Mouse (Mus musculus) E14TG2a.4 (cell line): Measurements from ENCODE around the gene Zfp948.
A peak's percentile ranks its signal among the peaks of the same experiment; 100 is the strongest.

Experiments
- H3K27me3 ChIP-seq: 2 replicates; pipeline ENCODE4 v1.6.1; 2014; ENCODE audit warnings: low read length, control low read depth; ENCODE audit not compliant: insufficient read depth
- H3K36me3 ChIP-seq: 2 replicates; pipeline ENCODE4 v1.6.1; 2014; ENCODE audit warnings: low read length, control low read depth; ENCODE audit not compliant: insufficient read depth
- H3K4me1 ChIP-seq: replicated peaks from 2 replicates; pipeline ENCODE4 v1.6.1; 2014; ENCODE audit warnings: low read depth, low read length, control low read depth
- H3K4me3 ChIP-seq: replicated peaks from 2 replicates; pipeline ENCODE4 v1.5.1; 2014; ENCODE audit warnings: mild to moderate bottlenecking, low read length
- H3K9me3 ChIP-seq: 2 replicates; pipeline ENCODE4 v1.6.1; 2014; ENCODE audit warnings: low read length, control low read depth
- CTCF ChIP-seq: conservative IDR thresholded peaks from 2 replicates; pipeline ENCODE4 v1.5.1; 2014; ENCODE audit warnings: low read length
- NANOG ChIP-seq: IDR thresholded peaks from 2 replicates; pipeline ENCODE4 v1.6.1; 2014; ENCODE audit warnings: borderline replicate concordance, low read length, mixed read lengths
- POU5F1 ChIP-seq: IDR thresholded peaks from 2 replicates; pipeline ENCODE4 v1.6.1; 2014; ENCODE audit warnings: low read length, borderline replicate concordance

The Zfp948 gene

GRCm38 (mm10) chr17:21534460-21535095 lies 32.2 kb upstream of the Zfp948 start:
- peak; percentile 43 for TF ChIP-seq CTCF
- no peak for TF ChIP-seq POU5F1

DNA sequence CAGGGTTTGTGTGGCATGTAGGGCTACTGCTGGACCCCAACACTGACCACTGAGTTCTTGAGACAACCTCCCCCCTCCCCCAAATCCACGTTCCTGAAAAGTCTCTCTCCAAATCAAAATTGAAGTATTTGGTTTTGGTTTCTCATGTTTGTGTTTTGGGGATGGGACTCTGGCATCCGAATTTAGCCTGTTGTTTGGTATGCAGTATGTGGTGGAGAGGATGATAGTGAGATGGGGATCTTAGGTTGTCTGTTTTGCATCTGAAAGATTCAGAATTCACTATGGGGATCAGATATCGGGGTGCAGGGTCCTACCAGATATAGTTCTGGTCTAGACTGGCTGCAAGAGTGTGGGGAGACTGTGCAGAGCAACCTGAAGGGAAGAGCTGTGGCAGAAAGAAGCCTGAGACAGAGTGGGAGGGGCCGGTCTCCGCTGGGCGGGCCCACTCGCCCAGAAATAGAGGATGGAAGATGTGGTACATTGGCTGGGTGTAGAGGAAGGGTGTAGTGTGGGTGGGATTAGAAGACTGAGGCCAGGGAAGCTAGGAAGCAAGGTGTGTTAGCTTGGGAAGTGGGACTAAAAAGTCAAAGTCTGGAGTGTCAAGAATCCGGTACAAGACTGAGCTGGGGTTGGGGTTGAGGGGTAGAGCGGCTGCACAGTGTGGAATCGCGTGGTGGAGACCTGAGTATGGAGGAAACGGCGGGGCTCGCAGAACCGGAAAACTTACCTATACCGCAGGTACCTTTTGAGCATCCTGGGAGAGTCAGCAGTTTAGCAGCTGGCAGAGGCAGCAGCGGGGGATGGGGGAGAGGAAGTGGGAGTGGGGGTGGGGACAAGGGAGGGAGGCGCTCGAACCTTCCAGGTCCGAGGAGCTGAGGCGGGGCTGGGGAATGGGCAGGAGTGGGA lies 31.5 kb upstream of the Zfp948 start, which contains the start of gene Zfp52:
Gene Zfp52, plus strand, starts transcription at position 444 of the 906 bp plus-strand sequence.
- TF ChIP-seq NANOG (no peak), POU5F1 (no peak), CTCF (no peak)
- Histone ChIP-seq H3K4me3 (peak within 1 kb of the TSS; percentile 79), H3K27me3 (no peaks in the 10 kb centered on the region), H3K36me3 (peaks cover 3% of the 10 kb centered on the region; the same call in 1 of the 2 replicates), H3K4me1 (peaks cover 47% of the 10 kb centered on the region), H3K9me3 (no peaks in the 10 kb centered on the region)

More at GRCm38 (mm10) chr17:21534460-21535095, 32.2 kb upstream of the Zfp948 start:
- H3K36me3 ChIP-seq, result peaks cover 6% of the 10 kb centered on the region; the same call in 1 of the 2 replicates
- H3K27me3 ChIP-seq, result no peaks in the 10 kb centered on the region
- H3K4me1 ChIP-seq, result peaks cover 49% of the 10 kb centered on the region
- H3K9me3 ChIP-seq, result no peaks in the 10 kb centered on the region
- H3K4me3 ChIP-seq, result peak overlapping the region; percentile 79; the same call in 1 of the 2 replicates

- H3K4me3 ChIP-seq, result peak overlapping the region; percentile 79
- TF ChIP-seq CTCF (no peak), NANOG (no peak), POU5F1 (no peak)
- H3K36me3 ChIP-seq, result no peaks in the 10 kb centered on the region
- H3K9me3 ChIP-seq, result no peaks in the 10 kb centered on the region
- no peaks in the 10 kb centered on the region for H3K27me3 ChIP-seq
- H3K4me1 ChIP-seq, result peaks cover 40% of the 10 kb centered on the region
These were observed 30.7 kb upstream of the Zfp948 start for GRCm38 (mm10) chr17:21536096-21536495.

DNA sequence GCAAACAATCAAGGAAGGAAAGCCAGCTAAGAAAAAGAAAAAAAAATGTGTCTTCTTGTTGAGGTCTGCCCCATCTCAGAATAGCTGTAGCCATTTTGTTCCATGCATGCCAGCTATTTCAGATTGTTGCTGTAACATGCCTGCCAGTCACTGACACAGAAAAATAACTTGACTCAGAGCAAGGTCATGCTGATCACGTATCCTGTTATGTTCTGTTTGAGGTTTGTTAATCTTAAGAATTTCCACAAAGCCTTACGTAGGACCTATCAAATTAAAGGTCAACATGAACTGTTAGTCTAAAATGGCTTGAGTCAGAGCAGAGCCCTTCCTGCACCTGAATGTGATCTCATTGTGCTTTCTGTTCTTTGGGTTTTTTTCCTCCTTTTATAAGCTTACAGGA lies 30.1 kb upstream of the Zfp948 start:
- TF ChIP-seq CTCF, result no peak
- no peak for TF ChIP-seq POU5F1
- TF ChIP-seq NANOG, result no peak
- no peak overlapping the region for H3K4me3 ChIP-seq
- peaks cover 34% of the 10 kb centered on the region for H3K4me1 ChIP-seq
- H3K9me3 ChIP-seq, result no peaks in the 10 kb centered on the region
- no peaks in the 10 kb centered on the region for H3K27me3 ChIP-seq
- H3K36me3 ChIP-seq, result no peaks in the 10 kb centered on the region

GRCm38 (mm10) chr17:21557831-21558230 lies 9.0 kb upstream of the Zfp948 start:
- Histone ChIP-seq H3K36me3 (peaks cover 22% of the 10 kb centered on the region), H3K27me3 (no peaks in the 10 kb centered on the region), H3K9me3 (no peaks in the 10 kb centered on the region), H3K4me1 (no peaks in the 10 kb centered on the region), H3K4me3 (no peak overlapping the region)
- no peak for TF ChIP-seq POU5F1
- no peak for TF ChIP-seq NANOG
- no peak for TF ChIP-seq CTCF

DNA sequence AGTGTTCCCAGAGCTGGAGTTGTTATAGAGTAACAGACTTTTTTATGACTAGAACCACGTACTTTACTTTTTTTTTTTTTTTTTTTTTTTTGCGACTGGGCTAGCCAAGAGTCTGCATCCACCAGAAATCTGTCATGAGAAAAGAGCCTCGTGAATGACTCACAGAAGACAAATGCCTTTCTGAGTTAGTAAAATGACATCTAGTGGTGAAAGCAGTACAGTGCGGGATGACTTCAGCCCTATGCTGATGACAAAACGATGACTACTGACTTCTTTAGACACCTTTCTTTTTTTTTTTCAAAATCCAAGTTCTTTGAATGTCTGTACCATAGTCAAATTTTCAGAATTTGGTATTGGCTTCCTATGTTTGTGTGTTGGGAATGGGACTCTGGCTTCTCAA lies 588 bp upstream of the Zfp948 start:
- Histone ChIP-seq H3K36me3 (0 out of 2 replicates have a peak, but pooled peaks cover 6% of the 10 kb centered on the region), H3K9me3 (peaks cover 4% of the 10 kb centered on the region; the same call in 1 of the 2 replicates), H3K4me1 (peaks cover 17% of the 10 kb centered on the region), H3K4me3 (peak overlapping the region; percentile 83), H3K27me3 (no peaks in the 10 kb centered on the region)
- TF ChIP-seq NANOG, result no peak
- no peak for TF ChIP-seq POU5F1
- TF ChIP-seq CTCF, result 0 out of 2 replicates have a peak, but pooled peaks have one; percentile 11

- Histone ChIP-seq H3K9me3 (peaks cover 4% of the 10 kb centered on the region; the same call in 1 of the 2 replicates), H3K27me3 (no peaks in the 10 kb centered on the region), H3K4me1 (peaks cover 17% of the 10 kb centered on the region), H3K4me3 (peak overlapping the region; percentile 83), H3K36me3 (0 out of 2 replicates have a peak, but pooled peaks cover 11% of the 10 kb centered on the region)
- TF ChIP-seq POU5F1 (no peak), CTCF (no peak), NANOG (no peak)
These were observed 888 bp downstream of the Zfp948 start for GRCm38 (mm10) chr17:21567696-21568095.

DNA sequence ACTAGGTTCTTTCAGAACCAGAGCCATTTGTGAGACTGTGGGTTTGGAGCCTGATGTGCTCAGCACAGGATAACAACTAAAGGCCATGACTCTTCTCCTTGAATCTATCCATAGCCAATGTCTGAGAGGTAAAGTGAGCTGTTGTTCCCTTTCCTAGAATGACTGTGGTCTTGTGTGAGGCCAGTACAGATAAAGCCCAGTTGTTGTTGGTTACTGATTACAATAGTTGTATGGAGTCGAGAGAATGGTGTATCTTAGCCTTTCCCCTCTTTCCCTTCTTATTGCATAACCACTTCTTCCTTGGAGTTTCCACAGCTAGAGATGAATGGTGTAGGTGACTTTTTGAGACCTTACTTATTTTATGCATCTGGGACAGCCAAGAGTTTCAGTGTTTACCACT lies 12.3 kb downstream of the Zfp948 start:
- Histone ChIP-seq H3K27me3 (no peaks in the 10 kb centered on the region), H3K36me3 (peaks cover 56% of the 10 kb centered on the region), H3K9me3 (no peaks in the 10 kb centered on the region), H3K4me3 (no peak overlapping the region), H3K4me1 (0 out of 2 replicates have a peak, but pooled peaks cover 3% of the 10 kb centered on the region)
- TF ChIP-seq POU5F1 (no peak), CTCF (no peak), NANOG (no peak)
